Mouse (Mus musculus) neural tube, embryonic 12.5 days (tissue): ENCODE results near the gene Calhm1. TPM values are rescaled to one million over a fixed set of nuclear protein-coding genes. Genes with fewer than 3 reads are reported as not detected.
"Not testable (repeated sequence)": the region's sequence is repeated elsewhere in the genome, so short reads cannot be mapped to it uniquely, and the experiment has no call there.

ENCODE experiments used
- ATAC-seq: fragments of 200-750 bp; cut with Nextera tagmentation; 2 replicates; pipeline ENCODE4 v1.8.0; 2017; ENCODE audit warnings: low read depth, mild to moderate bottlenecking, moderate TSS enrichment, moderate library complexity; ENCODE audit not compliant: low FRiP score
- H3K27ac ChIP-seq: fragments of 300-500 bp; sonication (generic); 2 replicates; pipeline ENCODE4 v1.5.1; 2016
- H3K27me3 ChIP-seq: fragments of 300-500 bp; sonication (generic); replicated peaks from 2 replicates; pipeline ENCODE4 v1.6.1; 2016; ENCODE audit warnings: mild to moderate bottlenecking
- H3K36me3 ChIP-seq: fragments of 300-500 bp; sonication (generic); 2 replicates; pipeline ENCODE4 v1.6.1; 2016; ENCODE audit warnings: mild to moderate bottlenecking
- H3K4me1 ChIP-seq: fragments of 300-500 bp; sonication (generic); 2 replicates; pipeline ENCODE4 v1.6.1; 2016
- H3K4me2 ChIP-seq: fragments of 300-500 bp; sonication (generic); replicated peaks from 2 replicates; pipeline ENCODE4 v1.6.1; 2016; ENCODE audit warnings: mild to moderate bottlenecking
- H3K4me3 ChIP-seq: fragments of 300-500 bp; sonication (generic); 2 replicates; pipeline ENCODE4 v1.5.1; 2016
- H3K9ac ChIP-seq: fragments of 300-500 bp; sonication (generic); 2 replicates; pipeline ENCODE4 v1.6.1; 2016; ENCODE audit warnings: mild to moderate bottlenecking
- H3K9me3 ChIP-seq: fragments of 300-500 bp; sonication (generic); 2 replicates; pipeline ENCODE4 v1.6.1; 2016; ENCODE audit warnings: mild to moderate bottlenecking
- WGBS: fragments of 180-500 bp; shearing (Covaris S2); methylation state at CpG from one replicate; pipeline ENCODE4 v1.1.7; 2016; 5-methylcytosine and 5-hydroxymethylcytosine counted together
- polyA plus RNA-seq: library from polyadenylated mRNA; unstranded; fragments of >200 nt; fragmentation: Nextera tagmentation; extraction: Ambion mirVana; gene quantifications from 2 replicates; pipeline ENCODE4 v1.2.1, GENCODE M21; 2016

Gene Calhm1
- polyA plus RNA-seq, 1 experiment from 2014 or later = not detected

DNA sequence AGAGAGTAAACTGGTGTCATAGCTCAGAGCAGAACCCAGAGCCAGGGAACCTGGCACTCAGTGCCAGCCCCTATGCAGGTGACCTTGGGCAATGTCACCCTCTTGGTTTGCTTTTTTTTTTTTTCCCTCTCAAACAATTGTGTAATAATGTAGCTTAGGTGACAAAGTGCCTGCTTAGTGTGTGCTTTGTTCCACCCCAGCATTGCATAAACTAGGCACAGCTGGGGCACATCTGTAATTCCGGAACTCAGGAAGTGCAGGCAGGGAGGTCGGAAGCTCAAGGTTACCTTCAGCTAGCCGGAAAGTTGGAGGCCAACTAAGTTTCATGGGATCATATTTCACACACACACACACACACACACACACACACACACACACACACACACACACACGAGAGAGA lies 5.8 kb upstream of the Calhm1 start:
- Histone ChIP-seq H3K4me2 (no peak overlapping the region), H3K27ac (no peak overlapping the region), H3K4me3 (no peak overlapping the region), H3K9ac (no peak overlapping the region), H3K4me1 (no peaks in the 10 kb centered on the region), H3K36me3 (no peaks in the 10 kb centered on the region), H3K9me3 (no peaks in the 10 kb centered on the region), H3K27me3 (peaks cover 14% of the 10 kb centered on the region)
- ATAC-seq = no peak
- WGBS = 46% methylated on average over 4 of the region's 4 CpGs

GRCm38 (mm10) chr19:47148267-47148847 lies 4.3 kb upstream of the Calhm1 start:
- ATAC-seq = no peak
- H3K9me3 ChIP-seq = no peaks in the 10 kb centered on the region
- no peak overlapping the region for H3K4me2 ChIP-seq
- no peaks in the 10 kb centered on the region for H3K36me3 ChIP-seq
- peaks cover 14% of the 10 kb centered on the region for H3K27me3 ChIP-seq
- H3K4me1 ChIP-seq = no peaks in the 10 kb centered on the region
- 81% methylated on average over 5 of the region's 5 CpGs for WGBS
- H3K9ac ChIP-seq = no peak overlapping the region
- no peak overlapping the region for H3K4me3 ChIP-seq
- H3K27ac ChIP-seq = no peak overlapping the region

- H3K4me1 ChIP-seq = peaks cover 4% of the 10 kb centered on the region; the same call in 1 of the 2 replicates
- ATAC-seq = no peak
- H3K9ac ChIP-seq = no peak overlapping the region
- H3K27ac ChIP-seq = no peak overlapping the region
- 74% methylated on average over 6 of the region's 6 CpGs for WGBS
- H3K4me2 ChIP-seq = no peak overlapping the region
- H3K27me3 ChIP-seq = peaks cover 11% of the 10 kb centered on the region; the same call in 1 of the 2 replicates
- H3K36me3 ChIP-seq = no peaks in the 10 kb centered on the region
- H3K9me3 ChIP-seq = no peaks in the 10 kb centered on the region
- no peak overlapping the region for H3K4me3 ChIP-seq
Observed at GRCm38 (mm10) chr19:47142438-47142837, 1.6 kb downstream of the Calhm1 start.

DNA sequence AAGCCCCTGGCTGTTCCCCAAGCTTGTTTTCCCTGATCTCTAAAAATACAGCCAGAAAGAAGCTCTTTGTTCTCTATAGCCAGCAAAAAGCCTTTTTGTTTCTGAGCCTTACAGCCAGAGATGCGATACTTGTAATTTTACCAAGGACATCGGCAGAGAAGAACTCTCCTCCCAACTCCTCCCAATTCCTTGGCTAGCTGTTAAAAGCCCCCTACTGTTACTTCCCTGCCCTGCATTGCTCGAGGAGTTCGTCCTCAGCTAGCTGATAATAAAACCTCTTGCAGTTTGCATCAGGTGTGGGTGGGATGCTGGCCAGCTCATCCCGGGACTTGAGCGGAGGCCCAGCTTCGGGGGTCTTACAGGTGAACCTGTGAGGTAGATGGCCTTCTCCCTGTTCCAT lies 4.4 kb downstream of the Calhm1 start:
- H3K9ac ChIP-seq, H3K4me3 ChIP-seq, H3K4me2 ChIP-seq, H3K27ac ChIP-seq, ATAC-seq, H3K9me3 ChIP-seq, H3K36me3 ChIP-seq: not testable (repeated sequence)
- Histone ChIP-seq H3K4me1 (peaks cover 16% of the 10 kb centered on the region; the same call in 1 of the 2 replicates), H3K27me3 (peaks cover 11% of the 10 kb centered on the region; the same call in 1 of the 2 replicates)
- 36% methylated on average over 7 of the region's 7 CpGs for WGBS

DNA sequence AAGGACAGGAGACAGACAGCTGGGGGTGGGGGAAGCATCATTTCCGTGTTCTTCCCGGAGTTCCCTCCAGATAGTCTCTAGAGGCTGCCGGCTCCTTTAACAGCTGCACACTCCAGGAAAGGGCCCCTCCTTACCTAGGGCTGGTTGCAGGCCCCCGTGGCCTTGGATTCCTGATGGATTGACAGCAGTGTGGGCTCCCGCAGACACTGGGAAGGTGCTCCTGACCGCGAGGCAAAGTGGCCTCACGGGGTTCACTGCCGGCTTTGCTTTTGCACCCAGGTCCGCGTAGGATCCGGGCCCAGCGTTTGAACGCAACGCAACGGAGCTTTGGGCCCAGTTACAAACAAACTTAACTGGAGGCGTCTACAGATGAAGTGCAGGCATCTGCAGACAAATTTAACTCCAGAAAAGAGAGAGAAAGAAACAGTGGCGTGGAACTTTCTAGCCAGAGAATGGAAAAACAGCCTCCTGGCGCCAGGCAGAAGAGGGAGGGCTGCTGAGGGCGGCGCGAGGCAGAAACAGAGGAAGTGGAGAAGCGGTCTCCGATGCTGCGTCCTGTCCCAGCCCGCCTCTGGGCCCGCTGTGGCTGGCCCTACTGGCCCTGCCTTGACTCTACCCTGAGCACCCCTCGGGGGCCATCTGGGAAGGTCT lies 6.2 kb downstream of the Calhm1 start, which contains the start of gene Calhm2:
Gene Calhm2, minus strand, starts transcription at position 524 of the 651 bp plus-strand sequence.
- peaks cover 9% of the 10 kb centered on the region for H3K36me3 ChIP-seq
- peaks cover 16% of the 10 kb centered on the region; the same call in 1 of the 2 replicates for H3K4me1 ChIP-seq
- H3K9ac ChIP-seq = peak within 1 kb of the TSS; percentile 48
- no peak within 1 kb of the TSS; the same call in 1 of the 2 replicates for H3K27ac ChIP-seq
- peaks cover 11% of the 10 kb centered on the region; the same call in 1 of the 2 replicates for H3K27me3 ChIP-seq
- peak within 1 kb of the TSS; percentile 53 for H3K4me2 ChIP-seq
- peak within 1 kb of the TSS; percentile 32 for H3K4me3 ChIP-seq
- no peak for ATAC-seq
- WGBS = 11% methylated on average over 28 of the region's 28 CpGs
- H3K9me3 ChIP-seq = no peaks in the 10 kb centered on the region

DNA sequence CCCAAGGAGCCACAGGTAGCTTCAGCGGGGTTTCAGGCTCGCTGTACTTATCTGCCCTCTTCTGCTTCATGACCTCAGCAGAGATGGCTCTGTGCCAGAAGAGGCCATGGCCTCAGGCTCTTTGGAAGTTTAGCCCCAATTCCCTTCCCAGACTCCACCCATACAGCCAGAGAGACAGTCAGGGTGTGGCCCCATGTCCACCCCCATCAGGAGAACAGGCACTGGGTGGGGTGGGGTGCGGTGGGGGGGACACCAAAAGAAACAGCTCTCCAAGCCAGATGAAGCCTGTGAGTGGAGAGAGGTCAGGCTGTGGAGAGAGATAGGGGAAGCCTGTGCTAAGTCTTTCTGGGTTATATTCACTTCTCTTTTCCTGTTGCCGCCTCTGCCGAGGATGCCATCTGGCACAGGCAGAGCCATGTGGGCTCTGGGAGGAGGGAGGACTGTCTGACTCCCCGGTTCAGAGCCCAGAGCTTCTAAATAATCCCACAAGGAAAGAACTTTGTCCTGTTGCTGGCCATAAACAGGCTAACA lies 6.9 kb downstream of the Calhm1 start:
- Histone ChIP-seq H3K4me3 (no peak overlapping the region), H3K36me3 (peaks cover 17% of the 10 kb centered on the region), H3K4me1 (peaks cover 16% of the 10 kb centered on the region; the same call in 1 of the 2 replicates), H3K27me3 (peaks cover 11% of the 10 kb centered on the region; the same call in 1 of the 2 replicates), H3K27ac (no peak overlapping the region), H3K9ac (no peak overlapping the region), H3K9me3 (no peaks in the 10 kb centered on the region), H3K4me2 (peak overlapping the region; percentile 53)
- no peak for ATAC-seq
- 57% methylated on average over 6 of the region's 6 CpGs for WGBS

DNA sequence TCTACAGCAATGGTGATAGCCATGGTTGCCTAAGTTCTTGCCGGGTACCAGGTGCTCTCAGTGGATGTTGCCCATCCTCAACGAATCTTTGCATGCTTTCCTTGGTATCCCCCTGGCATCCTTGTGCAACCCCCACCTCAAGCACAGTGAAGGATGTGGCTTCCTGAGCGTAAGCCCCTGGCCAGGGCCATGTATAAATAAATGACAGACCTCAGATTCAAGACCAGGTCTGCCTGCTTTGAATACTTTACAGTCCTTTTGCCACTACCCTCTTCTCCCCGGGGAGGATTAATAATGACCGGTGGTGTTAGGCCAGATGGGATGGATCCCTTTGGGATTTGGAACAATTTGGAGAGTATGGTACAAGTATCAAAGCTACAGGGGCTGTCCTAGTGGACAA lies 7.9 kb downstream of the Calhm1 start:
- H3K4me2 ChIP-seq = no peak overlapping the region
- ATAC-seq = no peak
- peaks cover 27% of the 10 kb centered on the region for H3K36me3 ChIP-seq
- WGBS = 88% methylated on average over 5 of the region's 5 CpGs
- H3K27me3 ChIP-seq = peaks cover 11% of the 10 kb centered on the region; the same call in 1 of the 2 replicates
- H3K4me1 ChIP-seq = peaks cover 16% of the 10 kb centered on the region; the same call in 1 of the 2 replicates
- H3K27ac ChIP-seq = no peak overlapping the region
- H3K4me3 ChIP-seq = no peak overlapping the region
- H3K9ac ChIP-seq = no peak overlapping the region
- no peaks in the 10 kb centered on the region for H3K9me3 ChIP-seq

- peaks cover 16% of the 10 kb centered on the region; the same call in 1 of the 2 replicates for H3K4me1 ChIP-seq
- H3K9ac ChIP-seq = no peak overlapping the region
- H3K27ac ChIP-seq = no peak overlapping the region
- H3K9me3 ChIP-seq = no peaks in the 10 kb centered on the region
- H3K4me3 ChIP-seq = no peak overlapping the region
- ATAC-seq = no peak
- H3K36me3 ChIP-seq = peaks cover 33% of the 10 kb centered on the region
- H3K4me2 ChIP-seq = no peak overlapping the region
- 90% methylated on average over 17 of the region's 17 CpGs for WGBS
- H3K27me3 ChIP-seq = peaks cover 11% of the 10 kb centered on the region; the same call in 1 of the 2 replicates
Observed at GRCm38 (mm10) chr19:47135568-47135967, 8.5 kb downstream of the Calhm1 start.

GRCm38 (mm10) chr19:47133161-47133560 lies 10.9 kb downstream of the Calhm1 start:
- Histone ChIP-seq H3K36me3 (peaks cover 57% of the 10 kb centered on the region), H3K4me3 (no peak overlapping the region), H3K9me3 (no peaks in the 10 kb centered on the region), H3K9ac (no peak overlapping the region), H3K27me3 (0 out of 2 replicates have a peak, but pooled peaks cover under 1% of the 10 kb centered on the region), H3K4me1 (peaks cover 16% of the 10 kb centered on the region; the same call in 1 of the 2 replicates), H3K27ac (no peak overlapping the region), H3K4me2 (no peak overlapping the region)
- 90% methylated on average over 7 of the region's 7 CpGs for whole genome bisulfite sequencing
- ATAC-seq = no peak

DNA sequence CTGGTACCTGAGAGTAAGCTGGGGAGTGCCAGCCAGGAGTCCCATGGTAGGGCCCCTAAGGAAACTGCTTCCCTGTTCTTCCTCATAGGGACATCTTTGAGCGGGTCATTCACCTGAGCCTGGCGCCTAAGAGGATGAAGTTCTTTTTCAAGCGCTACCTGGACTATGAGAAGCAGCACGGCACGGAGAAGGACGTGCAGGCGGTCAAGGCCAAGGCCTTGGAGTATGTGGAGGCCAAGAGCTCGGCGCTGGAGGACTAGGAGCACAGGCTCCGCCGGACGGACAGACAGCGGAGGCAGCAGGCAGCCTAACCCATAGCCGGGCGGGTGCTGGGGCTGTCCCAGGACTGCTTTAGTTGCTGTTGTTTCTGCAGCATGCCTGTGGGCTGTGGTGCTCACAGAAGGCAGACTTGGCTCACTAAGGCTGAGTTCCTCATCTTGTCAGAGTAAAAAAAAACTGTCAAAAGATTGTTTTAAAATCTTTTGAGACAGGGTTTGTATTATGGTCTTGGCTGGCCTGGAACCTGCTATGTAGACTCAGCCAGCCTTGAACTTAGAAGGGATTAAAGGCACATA lies 13.4 kb downstream of the Calhm1 start:
- no peak for ATAC-seq
- H3K36me3 ChIP-seq = peaks cover 81% of the 10 kb centered on the region
- H3K9ac ChIP-seq = no peak overlapping the region
- H3K27me3 ChIP-seq = no peaks in the 10 kb centered on the region
- no peak overlapping the region for H3K4me2 ChIP-seq
- WGBS = 94% methylated on average over 15 of the region's 15 CpGs
- no peaks in the 10 kb centered on the region for H3K9me3 ChIP-seq
- no peaks in the 10 kb centered on the region for H3K4me1 ChIP-seq
- H3K27ac ChIP-seq = no peak overlapping the region
- no peak overlapping the region for H3K4me3 ChIP-seq

DNA sequence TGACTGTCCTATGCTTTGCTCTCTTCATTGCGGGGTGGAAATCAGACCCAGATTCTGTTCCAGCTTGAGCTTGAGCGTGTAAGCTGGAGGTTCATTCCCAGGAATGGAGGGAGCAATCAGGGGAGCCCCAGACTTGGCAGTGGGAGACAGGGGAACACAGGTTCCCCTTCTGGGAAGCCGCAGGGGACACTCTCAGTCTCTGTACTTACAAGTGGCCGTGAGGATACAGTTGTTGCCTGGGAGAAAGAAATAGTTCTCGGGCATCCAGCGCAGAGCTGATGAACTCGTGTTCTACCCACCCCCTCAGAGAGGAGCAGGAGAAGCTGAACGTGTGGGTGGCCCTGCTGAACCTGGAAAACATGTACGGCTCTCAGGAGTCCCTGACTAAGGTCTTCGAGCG lies 15.2 kb downstream of the Calhm1 start:
- ATAC-seq = no peak
- H3K36me3 ChIP-seq = peaks cover 97% of the 10 kb centered on the region

GRCm38 (mm10) chr19:47128164-47128563 lies 15.9 kb downstream of the Calhm1 start:
- Histone ChIP-seq H3K36me3 (peaks cover 90% of the 10 kb centered on the region), H3K9me3 (no peaks in the 10 kb centered on the region)
- 93% methylated on average over 10 of the region's 10 CpGs for WGBS

More for the DNA sequence above, 15.2 kb downstream of the Calhm1 start:
- H3K4me3 ChIP-seq = no peak overlapping the region
- 93% methylated on average over 11 of the region's 11 CpGs for WGBS
- no peaks in the 10 kb centered on the region for H3K9me3 ChIP-seq
- no peak overlapping the region for H3K4me2 ChIP-seq
- H3K27me3 ChIP-seq = no peaks in the 10 kb centered on the region
- no peak overlapping the region for H3K27ac ChIP-seq
- no peaks in the 10 kb centered on the region for H3K4me1 ChIP-seq
- H3K9ac ChIP-seq = no peak overlapping the region

More at GRCm38 (mm10) chr19:47128164-47128563, 15.9 kb downstream of the Calhm1 start:
- no peaks in the 10 kb centered on the region for H3K4me1 ChIP-seq
- ATAC-seq = no peak
- no peak overlapping the region for H3K27ac ChIP-seq
- no peak overlapping the region for H3K4me3 ChIP-seq
- no peaks in the 10 kb centered on the region for H3K27me3 ChIP-seq
- no peak overlapping the region for H3K4me2 ChIP-seq
- H3K9ac ChIP-seq = no peak overlapping the region
